ENCODE assay signal across 17 mouse cellular contexts in genomic region chr10:84420589-84420988, GRCm38 (mm10). TPM values are rescaled to one million over a fixed set of nuclear protein-coding genes. Genes with fewer than 3 reads are reported as not detected.
DNase-seq lines count a peak whose midpoint lies in the region; ATAC-seq lines count a peak whose summit lies in the region.
"Had no signal": no experiment of that assay in that cellular context is flagged by ENCODE, and none has a peak within 500 bp of the region (broad histone marks: within the 10 kb centered on the region; RNA-seq: fewer than 3 reads in every experiment).

No protein-coding gene starts in this region.

- peaks cover 22% of the 10 kb centered on the region for H3K4me1 ChIP-seq in forebrain, embryonic 10.5 days

- no peak overlapping the region for H3K27ac ChIP-seq in forebrain, embryonic 10.5 days
- H3K27ac ChIP-seq: embryonic facial prominence, embryonic 12.5 days; forebrain, embryonic 13.5 days; heart, embryonic 15.5 days; hindbrain, embryonic 13.5 days; hindbrain, postnatal 0 days had no signal

- DNase-seq in cerebellum, adult 11-12 months = peak; percentile 68
- DNase-seq in cerebellum, postnatal 4 days (ENCODE audit: low spot score in 2 of 2) = no peak
- peak; percentile 89 for DNase-seq in brain, adult 2 months (ENCODE audit: low read depth, low spot score)
- DNase-seq in cerebellum, adult 9-10 months = peak; percentile 73
- no peak for DNase-seq in ovary, postnatal 36 days (ENCODE audit: low spot score)
- DNase-seq in forebrain, embryonic 10.5 days (ENCODE audit: extremely low spot score, low spot score) = no peak
- DNase-seq: adrenal gland, postnatal 10 days; forebrain, postnatal 0 days; heart, adult 18-20 months; heart, postnatal 14 days; kidney, adult 11 months had no signal

- 0 out of 2 replicates have a peak, but pooled peaks have one; percentile 15 for ATAC-seq in erythroblast, adult 5-6 weeks (replicated peaks; ENCODE audit: low FRiP score, poor library complexity, severe bottlenecking)
- ATAC-seq: forebrain, embryonic 13.5 days; forebrain, postnatal 0 days; hindbrain, postnatal 0 days had no signal

- H3K36me3 ChIP-seq in forebrain, embryonic 10.5 days (replicated peaks) = peaks cover 42% of the 10 kb centered on the region

- H3K4me3 ChIP-seq in forebrain, embryonic 10.5 days = no peak overlapping the region
- H3K4me3 ChIP-seq: embryonic facial prominence, embryonic 12.5 days; forebrain, embryonic 13.5 days; heart, embryonic 15.5 days; hindbrain, embryonic 13.5 days had no signal

- WGBS in forebrain, embryonic 10.5 days = 96% methylated on average over 6 of the region's 6 CpGs

- H3K27me3 ChIP-seq in forebrain, embryonic 10.5 days (ENCODE audit: poor library complexity, severe bottlenecking) = no peaks in the 10 kb centered on the region
- H3K27me3 ChIP-seq: embryonic facial prominence, embryonic 12.5 days; forebrain, embryonic 13.5 days; heart, embryonic 15.5 days; hindbrain, embryonic 13.5 days had no signal

- H3K9me3 ChIP-seq in forebrain, embryonic 10.5 days = no peaks in the 10 kb centered on the region
- H3K9me3 ChIP-seq: embryonic facial prominence, embryonic 12.5 days; forebrain, embryonic 13.5 days; heart, embryonic 15.5 days; hindbrain, embryonic 13.5 days had no signal

RNA-seq across cellular contexts. Expression of gene Nuak1, which starts 19.8 kb away (rescaled TPM):
- not detected in 2 replicates for total RNA-seq in erythroblast, adult 5-6 weeks (2015; ENCODE audit: low replicate concordance)
- 0.85 TPM in 1 of 2 replicates, not detected in the other for total RNA-seq in erythroblast, adult 5-6 weeks (2017; ENCODE audit: low replicate concordance)
- polyA plus RNA-seq in forebrain, embryonic 10.5 days (2016; fragmentation: Nextera tagmentation; extraction: Ambion mirVana) = 2.1 and 2.4 TPM in 2 replicates

Comparison
In these comparisons a context has a peak if more than half of its experiments do, and no peak if none do; other contexts are left out.
1. DNase-seq: peak in cerebellum, adult 11-12 months (single experiment), brain, adult 2 months (single experiment) and cerebellum, adult 9-10 months (single experiment); none in cerebellum, postnatal 4 days (0 of 2), ovary, postnatal 36 days (single experiment) and forebrain, embryonic 10.5 days (single experiment).